Mouse (Mus musculus) megakaryocyte progenitor cell, adult 5-6 weeks (primary cell): ENCODE data around the gene Zc3h10. TPM values are rescaled to one million over a fixed set of nuclear protein-coding genes. Genes with fewer than 3 reads are reported as not detected.
"Not testable (repeated sequence)": the region's sequence is repeated elsewhere in the genome, so short reads cannot be mapped to it uniquely, and the experiment has no call there.

ENCODE experiments used
- ATAC-seq: replicated peaks from 2 replicates; pipeline ENCODE4 v1.8.0; 2016; ENCODE audit warnings: mild to moderate bottlenecking, moderate TSS enrichment, inconsistent platforms; ENCODE audit not compliant: poor library complexity
- total RNA-seq, 2 experiments: library from RNA; stranded (forward) in 1 of 2; stranded (reverse) in 1 of 2; fragments of 157-497, 149-512 nt in 1 of 2; fragments of 200-1000 nt in 1 of 2; gene quantifications; 2 replicates each; pipeline versions ENCODE4 v1.2.3 to v1.2.4; 2015 to 2017

Gene Zc3h10
- total RNA-seq, 2 experiments from 2014 or later, result 6.7 to 10.2 TPM

DNA sequence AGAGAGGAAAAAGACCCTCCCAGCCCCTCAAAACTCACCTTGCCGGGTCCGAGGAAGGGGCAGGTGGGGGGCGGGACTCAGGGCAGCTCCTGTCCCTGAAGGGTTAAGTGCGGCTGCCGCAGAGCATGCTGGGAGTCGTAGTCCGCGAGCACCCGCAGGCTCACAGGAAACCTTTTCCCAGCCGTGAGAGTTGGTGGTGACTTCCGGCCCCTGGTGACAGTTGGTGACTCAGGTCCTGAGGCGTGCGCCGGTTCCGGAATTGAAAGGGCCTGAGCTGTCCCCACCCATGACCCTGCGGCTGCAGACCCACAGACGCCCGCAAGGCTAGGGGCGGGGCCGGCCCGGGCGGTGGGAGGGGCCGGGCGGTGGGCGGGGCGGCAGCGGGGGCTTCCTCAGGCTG is 49.0 kb downstream of the Zc3h10 start, which contains the start of gene Myl6b:
Gene Myl6b (minus strand): TSS at position 96 of the 400 bp plus-strand sequence.
- peak; percentile 73 for ATAC-seq

DNA sequence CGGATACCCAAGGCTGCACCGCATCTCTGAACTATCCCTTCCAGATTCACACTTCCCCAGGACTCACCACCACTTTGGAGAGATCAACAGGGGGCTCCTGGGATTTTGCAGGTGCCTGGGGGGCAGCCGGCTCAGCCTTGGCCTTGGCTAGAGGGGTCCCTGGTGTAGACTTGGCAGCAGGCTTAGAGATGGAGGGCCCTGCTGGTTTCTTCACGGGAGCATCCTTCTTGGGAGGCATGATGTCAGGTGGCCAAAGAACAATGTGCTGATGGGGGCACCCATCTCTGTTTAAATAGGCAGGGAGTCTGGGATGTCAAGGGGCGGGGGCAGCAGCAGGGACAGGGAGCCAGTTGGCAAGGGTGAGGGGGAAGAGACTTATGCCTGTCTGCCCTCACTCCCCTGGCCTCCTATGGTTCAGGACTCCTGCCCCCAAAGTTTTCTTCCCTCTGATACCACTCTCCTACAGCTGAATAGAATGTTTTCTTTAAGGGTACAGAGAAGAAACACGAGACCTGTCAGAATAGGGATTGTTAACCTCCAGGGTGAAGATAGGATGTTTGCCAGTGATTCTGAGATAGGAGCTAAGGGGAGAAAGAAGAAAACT is 50.3 kb downstream of the Zc3h10 start:
- no peak for ATAC-seq

DNA sequence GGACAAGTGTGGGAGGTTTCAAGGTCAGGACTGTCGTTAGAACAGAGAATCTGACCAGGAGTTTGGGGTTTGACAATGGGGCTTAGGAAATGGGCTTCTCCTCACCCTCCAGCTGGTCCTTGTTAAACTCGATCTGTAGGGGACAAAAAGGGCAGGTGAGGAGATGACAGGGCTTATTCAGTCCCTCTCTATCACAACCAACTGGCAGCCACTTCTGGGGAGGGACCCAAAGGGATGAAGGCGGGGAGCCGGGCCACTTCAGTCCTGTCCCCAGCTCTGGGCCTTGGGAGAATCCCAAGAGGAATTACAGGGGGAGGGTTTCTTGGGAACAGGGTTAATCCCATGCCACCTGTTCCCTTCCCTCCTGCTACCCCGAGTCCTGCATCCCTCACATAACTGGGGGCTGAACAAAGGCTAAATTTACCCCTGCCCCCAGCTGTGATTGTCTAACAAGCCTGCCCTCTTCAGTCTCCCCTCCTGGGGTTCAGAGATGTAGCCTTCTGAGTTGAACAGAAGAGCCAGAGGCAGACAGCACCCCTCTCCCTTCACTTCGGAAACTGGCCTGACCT is 51.0 kb downstream of the Zc3h10 start:
- no peak for ATAC-seq

DNA sequence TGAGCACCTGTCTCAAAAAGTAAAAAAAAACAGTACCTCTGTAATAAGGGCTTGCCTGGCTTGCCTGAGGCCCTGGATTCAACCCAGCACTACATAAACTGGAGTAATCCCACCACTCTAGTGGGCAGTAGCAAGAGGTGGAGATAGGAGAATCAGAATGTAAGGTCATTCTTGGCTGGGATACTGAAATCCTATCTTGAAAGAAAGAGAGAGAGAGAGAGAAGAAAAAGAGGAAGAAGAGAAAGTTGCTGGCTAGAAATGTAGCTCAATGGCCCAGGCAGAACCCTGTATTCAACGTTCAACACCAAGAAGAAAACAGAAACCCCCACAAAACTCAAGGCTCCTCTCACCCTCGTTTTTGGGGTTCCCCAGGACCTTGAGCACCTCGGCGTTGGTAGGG is 51.7 kb downstream of the Zc3h10 start:
- ATAC-seq, result no peak

DNA sequence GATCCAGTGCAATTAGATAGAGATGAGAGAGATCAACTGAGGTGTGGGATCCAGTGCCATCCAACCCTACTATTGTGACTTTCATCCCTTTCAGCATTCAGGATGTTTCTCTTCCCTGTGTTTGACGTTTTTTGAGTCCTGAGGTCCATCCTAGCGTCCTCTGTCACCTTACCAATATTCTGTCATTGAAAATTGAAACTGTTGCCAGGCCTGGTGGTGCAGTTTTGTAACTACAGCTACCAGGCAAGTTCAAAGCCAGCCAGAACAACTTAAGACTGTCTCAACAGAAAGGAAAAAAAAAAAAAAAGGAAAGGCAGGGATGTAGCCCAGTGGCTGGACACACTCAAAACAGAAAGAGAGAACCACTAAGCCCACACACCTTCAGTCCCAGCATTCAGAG is 52.3 kb downstream of the Zc3h10 start:
- no peak for ATAC-seq

DNA sequence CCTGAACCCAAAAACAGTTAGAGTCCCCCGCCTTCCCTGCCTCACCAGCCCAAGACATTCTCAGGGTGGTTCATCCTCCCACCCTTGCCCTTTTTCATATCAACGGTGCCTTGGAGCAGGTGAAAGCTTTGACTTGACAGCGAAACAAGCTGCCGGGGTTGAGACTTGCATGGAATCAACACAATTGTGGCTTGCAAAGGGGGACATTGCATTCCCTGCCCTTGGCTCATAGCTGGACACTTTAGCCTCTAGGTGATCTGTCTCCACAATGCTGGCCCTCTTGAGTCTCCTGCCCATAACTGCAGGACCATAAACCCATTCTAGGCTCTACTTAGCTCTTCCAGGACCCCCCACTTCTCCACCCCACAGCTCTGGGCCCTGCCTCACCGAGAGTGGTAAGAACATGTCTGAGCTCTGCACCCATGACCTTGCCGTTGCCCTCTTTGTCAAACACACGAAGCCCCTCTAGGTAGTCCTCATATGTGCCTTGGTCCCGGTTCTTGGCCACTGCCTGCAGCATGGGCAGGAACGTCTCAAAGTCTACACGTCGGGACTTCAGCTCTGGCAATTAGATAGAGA is 52.8 kb downstream of the Zc3h10 start:
- no peak for ATAC-seq

DNA sequence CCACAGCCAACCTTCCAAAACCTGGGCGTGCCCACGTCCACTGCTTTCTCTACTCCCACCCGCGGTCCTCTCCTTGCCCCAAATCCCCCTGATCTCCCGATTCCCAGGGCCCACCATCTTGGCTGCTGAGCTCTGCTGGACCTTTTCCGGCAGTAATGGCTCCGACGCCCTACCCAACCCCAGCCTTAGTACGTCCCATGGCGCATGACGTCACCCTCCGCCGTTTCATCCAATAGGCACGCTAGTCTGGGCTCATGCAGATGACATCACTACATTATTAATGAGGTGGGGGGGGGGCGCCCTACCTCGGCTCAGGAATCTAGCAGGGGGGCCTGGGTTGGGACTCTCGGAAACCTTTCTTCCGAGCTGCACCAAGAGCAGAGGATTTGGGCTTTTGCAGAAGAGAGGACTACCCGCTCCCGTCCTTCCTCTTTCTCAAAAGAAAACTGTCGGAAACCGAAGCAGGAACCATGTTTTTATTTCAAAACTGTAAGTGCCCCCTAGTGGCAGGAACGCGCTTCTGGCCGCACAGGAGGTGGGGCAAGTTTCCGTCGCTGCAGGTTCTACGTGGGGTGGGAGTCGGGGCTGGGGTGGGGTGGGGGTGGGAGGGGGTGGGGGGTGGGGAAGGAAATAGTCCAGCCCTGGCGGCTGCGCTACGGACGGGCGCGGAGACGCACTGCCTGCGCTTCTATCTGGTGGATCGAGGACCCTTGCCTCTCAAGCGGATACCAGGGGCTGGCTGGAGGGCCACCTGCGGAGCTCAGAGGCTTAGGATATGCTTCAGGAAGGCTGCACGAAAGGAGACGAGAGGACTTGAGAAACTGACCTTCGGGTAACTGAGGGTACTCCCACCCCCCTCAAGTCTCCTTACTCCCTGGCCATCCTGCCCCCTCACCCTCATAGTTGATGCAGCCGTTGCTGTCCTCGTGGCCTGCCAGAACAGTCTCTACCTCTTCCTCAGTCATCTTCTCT is 53.6 kb downstream of the Zc3h10 start, which contains the start of gene Myl6:
Gene Myl6 (minus strand): TSS at position 451 of the 972 bp plus-strand sequence.
- peak; percentile 65 for ATAC-seq

DNA sequence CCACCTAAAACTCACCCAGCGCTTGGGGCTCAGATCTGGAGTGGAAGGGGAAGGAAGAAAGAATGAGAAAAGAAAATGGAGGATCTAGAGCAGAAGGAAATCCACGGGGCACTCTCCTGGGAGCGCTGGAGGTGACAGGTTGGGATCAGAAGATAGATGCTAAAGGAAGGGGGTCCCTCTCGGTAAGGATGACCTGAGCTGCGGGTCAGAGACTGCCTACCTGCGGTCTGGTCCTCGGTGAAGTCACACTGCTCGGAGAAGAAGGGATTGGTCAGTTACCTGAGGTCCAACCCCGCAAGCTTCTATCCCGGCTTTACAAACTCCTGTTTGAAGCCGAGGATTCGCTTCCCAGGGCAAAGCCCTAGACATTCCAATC is 54.3 kb downstream of the Zc3h10 start:
- no peak; the same call in 1 of the 2 replicates for ATAC-seq

DNA sequence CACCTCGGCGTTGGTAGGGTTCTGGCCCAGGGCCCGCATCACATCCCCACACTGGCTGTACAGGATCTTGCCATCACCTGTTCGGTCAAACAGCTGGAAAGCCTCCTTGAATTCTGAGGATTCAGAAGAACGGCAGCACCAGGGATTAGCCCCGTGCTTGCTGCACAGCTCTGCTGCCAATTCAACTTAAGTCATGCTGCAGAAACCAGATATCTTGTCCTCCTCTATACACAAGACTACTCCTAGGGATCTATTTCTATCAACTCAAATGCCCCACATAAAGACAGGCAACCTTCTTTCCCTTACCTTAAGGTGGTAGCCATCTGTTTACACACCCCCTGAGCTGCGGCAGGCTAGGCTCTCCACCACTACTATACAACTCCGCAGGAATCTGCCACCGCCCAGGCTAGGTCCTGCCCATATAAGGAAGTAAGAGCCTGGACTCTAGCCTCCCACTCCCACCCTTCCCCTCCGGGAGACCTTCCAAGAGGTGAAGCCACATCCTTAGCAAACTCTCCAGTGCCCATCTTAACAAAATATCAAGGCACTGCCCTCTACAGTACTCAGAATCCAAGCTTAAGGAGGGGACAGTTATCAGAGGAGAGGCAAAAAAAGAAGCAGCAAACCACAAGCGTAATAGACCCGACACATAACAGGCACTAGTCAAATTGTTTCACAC is 54.8 kb downstream of the Zc3h10 start:
- peak; percentile 34 for ATAC-seq

DNA sequence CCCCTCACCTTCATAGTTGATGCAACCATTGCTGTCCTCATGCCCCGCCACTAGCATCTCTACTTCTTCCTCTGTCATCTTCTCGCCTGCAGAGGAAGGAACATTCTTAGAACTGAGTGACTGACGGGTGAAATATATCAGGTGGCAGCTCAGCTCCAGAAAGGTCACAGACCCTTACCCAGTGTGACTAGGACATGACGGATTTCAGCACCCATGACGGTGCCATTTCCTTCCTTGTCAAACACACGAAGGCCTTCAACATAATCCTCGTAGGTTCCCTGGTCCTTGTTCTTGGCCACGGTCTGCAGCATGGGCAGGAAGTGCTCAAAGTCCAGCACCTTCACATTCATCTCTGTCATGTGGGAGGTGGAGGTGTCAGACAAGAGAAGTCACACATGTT is 55.5 kb downstream of the Zc3h10 start:
- ATAC-seq, result not testable (repeated sequence)

Other genes with a start within 250 kb of the Zc3h10 start
- 0.22 and 0.27 TPM in 2 replicates for gene Il23a, start 249.0 kb downstream of the Zc3h10 start, total RNA-seq (2015)
- gene Il23a, start 249.0 kb downstream of the Zc3h10 start, total RNA-seq (2017), result 0.25 TPM in 1 of 2 replicates, not detected in the other
- 16.4 and 17.4 TPM in 2 replicates for gene Pan2, start 244.4 kb downstream of the Zc3h10 start, total RNA-seq (2015)
- gene Pan2, start 244.4 kb downstream of the Zc3h10 start, total RNA-seq (2017), result 12.1 and 12.2 TPM in 2 replicates
- 151 and 152 TPM in 2 replicates for gene Cnpy2, start 225.3 kb downstream of the Zc3h10 start, total RNA-seq (2015)
- 132 and 144 TPM in 2 replicates for gene Cnpy2, start 225.3 kb downstream of the Zc3h10 start, total RNA-seq (2017)
- gene Cs, start 210.0 kb downstream of the Zc3h10 start, total RNA-seq (2015), result 172 and 181 TPM in 2 replicates
- 106 and 108 TPM in 2 replicates for gene Cs, start 210.0 kb downstream of the Zc3h10 start, total RNA-seq (2017)
- gene Coq10a, start 178.8 kb downstream of the Zc3h10 start, total RNA-seq (2015), result 13.8 and 17.6 TPM in 2 replicates
- gene Coq10a, start 178.8 kb downstream of the Zc3h10 start, total RNA-seq (2017), result 8.8 and 9.4 TPM in 2 replicates
- gene Ankrd52, start 170.7 kb downstream of the Zc3h10 start, total RNA-seq (2015), result 48.6 and 48.9 TPM in 2 replicates
- 9.0 and 11.6 TPM in 2 replicates for gene Ankrd52, start 170.7 kb downstream of the Zc3h10 start, total RNA-seq (2017)
- gene Slc39a5, start 146.5 kb downstream of the Zc3h10 start, total RNA-seq (2015), result not detected in 2 replicates
- not detected in 2 replicates for gene Slc39a5, start 146.5 kb downstream of the Zc3h10 start, total RNA-seq (2017)
- 79.4 and 105 TPM in 2 replicates for gene Nabp2, start 136.3 kb downstream of the Zc3h10 start, total RNA-seq (2015)
- gene Nabp2, start 136.3 kb downstream of the Zc3h10 start, total RNA-seq (2017), result 68.8 and 72.2 TPM in 2 replicates
- gene Rnf41, start 136.1 kb downstream of the Zc3h10 start, total RNA-seq (2015), result 15.7 and 20.9 TPM in 2 replicates
- 20.1 and 21.0 TPM in 2 replicates for gene Rnf41, start 136.1 kb downstream of the Zc3h10 start, total RNA-seq (2017)
- 70.4 and 74.5 TPM in 2 replicates for gene Smarcc2, start 88.5 kb downstream of the Zc3h10 start, total RNA-seq (2015)
- gene Smarcc2, start 88.5 kb downstream of the Zc3h10 start, total RNA-seq (2017), result 52.8 and 66.9 TPM in 2 replicates
- gene Myl6, start 53.6 kb downstream of the Zc3h10 start, total RNA-seq (2015), result 760 and 847 TPM in 2 replicates
- gene Myl6, start 53.6 kb downstream of the Zc3h10 start, total RNA-seq (2017), result 1,168 and 1,230 TPM in 2 replicates
- gene Myl6b, start 49.1 kb downstream of the Zc3h10 start, total RNA-seq (2015), result 7.6 and 7.8 TPM in 2 replicates
- 0.64 and 1.7 TPM in 2 replicates for gene Myl6b, start 49.1 kb downstream of the Zc3h10 start, total RNA-seq (2017)
- 41.2 and 48.4 TPM in 2 replicates for gene Esyt1, start 21.9 kb downstream of the Zc3h10 start, total RNA-seq (2015)
- 77.6 and 85.1 TPM in 2 replicates for gene Esyt1, start 21.9 kb downstream of the Zc3h10 start, total RNA-seq (2017)
- gene Rpl41, start 1.5 kb upstream of the Zc3h10 start, total RNA-seq (2015), result 3,654 and 3,864 TPM in 2 replicates
- gene Rpl41, start 1.5 kb upstream of the Zc3h10 start, total RNA-seq (2017), result 3,114 and 3,805 TPM in 2 replicates
- 504 and 526 TPM in 2 replicates for gene Pa2g4, start 18.2 kb upstream of the Zc3h10 start, total RNA-seq (2015)
- gene Pa2g4, start 18.2 kb upstream of the Zc3h10 start, total RNA-seq (2017), result 351 and 437 TPM in 2 replicates
- 2.1 and 2.9 TPM in 2 replicates for gene Erbb3, start 41.9 kb upstream of the Zc3h10 start, total RNA-seq (2015)
- 1.7 and 2.1 TPM in 2 replicates for gene Erbb3, start 41.9 kb upstream of the Zc3h10 start, total RNA-seq (2017)
- 2,069 and 2,075 TPM in 2 replicates for gene Rps26, start 79.0 kb upstream of the Zc3h10 start, total RNA-seq (2015)
- 838 and 883 TPM in 2 replicates for gene Rps26, start 79.0 kb upstream of the Zc3h10 start, total RNA-seq (2017)
- 0.20 TPM in 1 of 2 replicates, not detected in the other for gene Ikzf4, start 98.2 kb upstream of the Zc3h10 start, total RNA-seq (2015)
- 0.04 TPM in 1 of 2 replicates, not detected in the other for gene Ikzf4, start 98.2 kb upstream of the Zc3h10 start, total RNA-seq (2017)
- gene Suox, start 126.3 kb upstream of the Zc3h10 start, total RNA-seq (2015), result 2.0 and 2.2 TPM in 2 replicates
- 4.8 and 5.6 TPM in 2 replicates for gene Suox, start 126.3 kb upstream of the Zc3h10 start, total RNA-seq (2017)
- gene Rab5b, start 148.5 kb upstream of the Zc3h10 start, total RNA-seq (2015), result 33.1 and 40.2 TPM in 2 replicates
- gene Rab5b, start 148.5 kb upstream of the Zc3h10 start, total RNA-seq (2017), result 47.9 and 50.6 TPM in 2 replicates
- 0.12 and 0.68 TPM in 2 replicates for gene Pmel, start 156.4 kb upstream of the Zc3h10 start, total RNA-seq (2015)
- 0.96 TPM in 1 of 2 replicates, not detected in the other for gene Pmel, start 156.4 kb upstream of the Zc3h10 start, total RNA-seq (2017)
- 83.1 and 98.3 TPM in 2 replicates for gene Cdk2, start 157.3 kb upstream of the Zc3h10 start, total RNA-seq (2015)
- gene Cdk2, start 157.3 kb upstream of the Zc3h10 start, total RNA-seq (2017), result 65.8 and 68.0 TPM in 2 replicates
- gene Dgka, start 197.1 kb upstream of the Zc3h10 start, total RNA-seq (2015), result 9.6 and 13.0 TPM in 2 replicates
- gene Dgka, start 197.1 kb upstream of the Zc3h10 start, total RNA-seq (2017), result 9.1 and 10.7 TPM in 2 replicates
- 36.6 and 37.7 TPM in 2 replicates for gene Pym1, start 200.1 kb upstream of the Zc3h10 start, total RNA-seq (2015)
- gene Pym1, start 200.1 kb upstream of the Zc3h10 start, total RNA-seq (2017), result 38.9 and 53.4 TPM in 2 replicates
- 4.8 and 5.3 TPM in 2 replicates for gene Mmp19, start 243.1 kb upstream of the Zc3h10 start, total RNA-seq (2015)
- 12.8 and 15.5 TPM in 2 replicates for gene Mmp19, start 243.1 kb upstream of the Zc3h10 start, total RNA-seq (2017)